ENCODE assay signal across 8 mouse cellular contexts in genomic region chr1:181842781-181843180, GRCm38 (mm10). TPM values are rescaled to one million over a fixed set of nuclear protein-coding genes. Genes with fewer than 3 reads are reported as not detected.
A peak's percentile ranks its signal among the peaks of the same experiment; 100 is the strongest.
DNase-seq lines count a peak whose midpoint lies in the region; ATAC-seq and TF ChIP-seq lines count a peak whose summit lies in the region.

Gene Lbr, minus strand, starts transcription at chr1:181843046.

- H3K4me1 ChIP-seq in kidney, embryonic 14.5 days (ENCODE audit: control insufficient read depth, insufficient read depth, low read length) = peaks cover 18% of the 10 kb centered on the region
- peaks cover 56% of the 10 kb centered on the region for H3K4me1 ChIP-seq in erythroblast, embryonic 14.5 days (ENCODE audit: control insufficient read depth)
- peaks cover 34% of the 10 kb centered on the region for H3K4me1 ChIP-seq in limb, embryonic 13.5 days

- no peak for DNase-seq in kidney, adult 9 months
- peak; percentile 46 for DNase-seq in NIH3T3 (ENCODE audit: low read depth)
- no peak for DNase-seq in heart, postnatal 14 days
- DNase-seq in frontal cortex, postnatal 14 days (ENCODE audit: low spot score in 2 of 2) = no peak

- intact Hi-C loops in heart, postnatal 14 days (cut with DNase I) = no loop called here

- peak within 1 kb of the TSS; percentile 89 for H3K4me2 ChIP-seq in kidney, embryonic 14.5 days (replicated peaks; ENCODE audit: low read depth, low read length)
- H3K4me2 ChIP-seq in limb, embryonic 13.5 days (replicated peaks) = peak within 1 kb of the TSS; percentile 84
- H3K4me2 ChIP-seq in myocyte (ENCODE audit: low read depth) = peak within 1 kb of the TSS; percentile 78

- no peaks in the 10 kb centered on the region for H3K36me3 ChIP-seq in kidney, embryonic 14.5 days (ENCODE audit: control insufficient read depth, insufficient read depth, low read length)
- peaks cover 38% of the 10 kb centered on the region for H3K36me3 ChIP-seq in erythroblast, embryonic 14.5 days (ENCODE audit: control insufficient read depth)
- H3K36me3 ChIP-seq in limb, embryonic 13.5 days = no peaks in the 10 kb centered on the region
- no peaks in the 10 kb centered on the region for H3K36me3 ChIP-seq in myocyte (ENCODE audit: control insufficient read depth, insufficient read depth)

- H3K27ac ChIP-seq in kidney, embryonic 14.5 days (ENCODE audit: low read depth, low read length) = peak within 1 kb of the TSS; percentile 95
- peak within 1 kb of the TSS; percentile 91 for H3K27ac ChIP-seq in limb, embryonic 13.5 days

- peak within 1 kb of the TSS; percentile 88 for H3ac ChIP-seq in myocyte (ENCODE audit: control insufficient read depth, insufficient read length)

- H3K4me3 ChIP-seq in kidney, embryonic 14.5 days (ENCODE audit: low read length) = peak within 1 kb of the TSS; percentile 90
- peak within 1 kb of the TSS; percentile 79 for H3K4me3 ChIP-seq in erythroblast, embryonic 14.5 days (replicated peaks)
- H3K4me3 ChIP-seq in limb, embryonic 13.5 days = peak within 1 kb of the TSS; percentile 93
- H3K4me3 ChIP-seq in myocyte = peak within 1 kb of the TSS; percentile 76

- H3K27me3 ChIP-seq in kidney, embryonic 14.5 days (ENCODE audit: control insufficient read depth, insufficient read depth, low read length) = no peaks in the 10 kb centered on the region
- H3K27me3 ChIP-seq in erythroblast, embryonic 14.5 days (ENCODE audit: control insufficient read depth) = peaks cover 18% of the 10 kb centered on the region
- no peaks in the 10 kb centered on the region for H3K27me3 ChIP-seq in limb, embryonic 13.5 days
- H3K27me3 ChIP-seq in myocyte (ENCODE audit: control insufficient read depth, insufficient read depth, insufficient read length) = no peaks in the 10 kb centered on the region

- WGBS in kidney, embryonic 14.5 days = under 1% methylated on average over 14 of the region's 14 CpGs
- WGBS in limb, embryonic 13.5 days = under 1% methylated on average over 14 of the region's 14 CpGs

- peaks cover 40% of the 10 kb centered on the region for H3K79me2 ChIP-seq in myocyte (ENCODE audit: control insufficient read depth, insufficient read depth)

- peak within 1 kb of the TSS; percentile 93 for H3K9ac ChIP-seq in kidney, embryonic 14.5 days (ENCODE audit: low read depth, low read length)
- peak within 1 kb of the TSS; percentile 92 for H3K9ac ChIP-seq in limb, embryonic 13.5 days

- no peaks in the 10 kb centered on the region for H3K9me3 ChIP-seq in kidney, embryonic 14.5 days (ENCODE audit: control insufficient read depth, low read length)
- H3K9me3 ChIP-seq in erythroblast, embryonic 14.5 days (ENCODE audit: control insufficient read depth, low read length) = no peaks in the 10 kb centered on the region
- no peaks in the 10 kb centered on the region for H3K9me3 ChIP-seq in limb, embryonic 13.5 days

- no peak for ATAC-seq in kidney, embryonic 14.5 days (ENCODE audit: low FRiP score, low TSS enrichment)
- ATAC-seq in limb, embryonic 13.5 days (ENCODE audit: low FRiP score, low read depth) = no peak

- TF ChIP-seq POLR2A in myocyte (IDR thresholded peaks at IDR 0.05; ENCODE audit: insufficient read length, low read depth) = no peak

TF ChIP-seq in myocyte, 11 proteins besides CTCF, POLR2A, EP300 and RAD21:
- TF ChIP-seq CEBPB (IDR thresholded peaks at IDR 0.05; ENCODE audit: insufficient read depth, poor library complexity, severe bottlenecking) (no peak), SRF (IDR thresholded peaks at IDR 0.05; ENCODE audit: control insufficient read depth, insufficient read length, low read depth) (no peak), REST (IDR thresholded peaks at IDR 0.05; ENCODE audit: insufficient read depth, insufficient read length) (no peak), MYOG (IDR thresholded peaks at IDR 0.05; ENCODE audit: control insufficient read depth in 1 of 3, insufficient read depth in 1 of 3, insufficient read length in 2 of 3, low read depth in 2 of 3) (no peak), MYOD1 (IDR thresholded peaks at IDR 0.05; ENCODE audit: control insufficient read depth in 1 of 3, insufficient read length in 2 of 3, low read depth in 2 of 3) (no peak), MAX (IDR thresholded peaks at IDR 0.05; ENCODE audit: low read depth) (no peak)
TF ChIP-seq in myocyte: peak in this region for 0.

RNA-seq across cellular contexts. Expression of gene Lbr, which starts in this region (rescaled TPM):
- polyA plus RNA-seq in kidney, embryonic 14.5 days (2014; fragmentation: Nextera tagmentation; extraction: Ambion mirVana) = 92.2 and 129 TPM in 2 replicates
- 26.2 and 32.2 TPM in 2 replicates for polyA plus RNA-seq in erythroblast, embryonic 14.5 days (2012)
- total RNA-seq in heart, postnatal 14 days (2021) = 10 to 100 TPM; 26.5 to 34.2 TPM
- 110 and 114 TPM in 2 replicates for polyA plus RNA-seq in limb, embryonic 13.5 days (2015; fragmentation: Nextera tagmentation; extraction: Ambion mirVana)
- 15.1 TPM for polyA plus RNA-seq in myocyte (2012; fragmentation: generic; extraction: Trizol)
